Mouse (Mus musculus): Measurements from ENCODE around the gene Ptpn14. TPM values are rescaled to one million over a fixed set of nuclear protein-coding genes. Genes with fewer than 3 reads are reported as not detected.
A peak's percentile ranks its signal among the peaks of the same experiment; 100 is the strongest.

Ptpn14 gene
- polyA plus RNA-seq (2014; fragmentation: Nextera tagmentation; extraction: Ambion mirVana) = 9.9 and 11.0 TPM in 2 replicates

GRCm38 (mm10) chr1:189727884-189728783 lies at the start of gene Ptpn14:
Gene Ptpn14, plus strand, starts transcription at chr1:189728268.
- Histone ChIP-seq H3K27me3 (ENCODE audit: control insufficient read depth, insufficient read depth, low read length) (no peaks in the 10 kb centered on the region), H3K4me3 (ENCODE audit: control insufficient read depth in 1 of 2, insufficient read depth in 1 of 2, low read depth in 1 of 2, low read length in 2 of 2) (peak within 1 kb of the TSS; percentile 72 to 89), H3K4me2 (ENCODE audit: low read length) (peak within 1 kb of the TSS; percentile 96), H3K4me1 (ENCODE audit: control insufficient read depth in 2 of 2, insufficient read depth in 2 of 2, low read length in 2 of 2) (peaks cover 22 to 42% of the 10 kb centered on the region in 2 experiments), H3K9me3 (ENCODE audit: control insufficient read depth, low read length) (no peaks in the 10 kb centered on the region), H3K9ac (ENCODE audit: low read length) (peak within 1 kb of the TSS; percentile 92), H3K36me3 (ENCODE audit: control insufficient read depth, insufficient read depth, low read length) (no peaks in the 10 kb centered on the region), H3K27ac (replicated peaks in 1 of 2; ENCODE audit: control insufficient read depth in 1 of 2, insufficient read depth in 1 of 2, low read depth in 2 of 2, low read length in 2 of 2) (peak within 1 kb of the TSS; percentile 91 to 97)
- under 1% methylated on average over 80 of the region's 98 CpGs for WGBS
- ATAC-seq (ENCODE audit: insufficient number of reproducible peaks, insufficient read depth, low FRiP score, low read depth) = peak; percentile 94

GRCm38 (mm10) chr1:189679555-189679954 lies 48.5 kb upstream of the Ptpn14 start:
- no peak for ATAC-seq (ENCODE audit: insufficient number of reproducible peaks, insufficient read depth, low FRiP score, low read depth)
- Histone ChIP-seq H3K4me1 (ENCODE audit: control insufficient read depth in 2 of 2, insufficient read depth in 2 of 2, low read length in 2 of 2) (no peaks in the 10 kb centered on the region), H3K36me3 (ENCODE audit: control insufficient read depth, insufficient read depth, low read length) (peaks cover 95% of the 10 kb centered on the region), H3K4me3 (ENCODE audit: control insufficient read depth in 1 of 2, insufficient read depth in 1 of 2, low read depth in 1 of 2, low read length in 2 of 2) (no peak overlapping the region), H3K4me2 (ENCODE audit: low read length) (no peak overlapping the region), H3K9ac (ENCODE audit: low read length) (no peak overlapping the region), H3K27ac (replicated peaks in 1 of 2; ENCODE audit: control insufficient read depth in 1 of 2, insufficient read depth in 1 of 2, low read depth in 2 of 2, low read length in 2 of 2) (no peak overlapping the region), H3K27me3 (ENCODE audit: control insufficient read depth, insufficient read depth, low read length) (no peaks in the 10 kb centered on the region), H3K9me3 (ENCODE audit: control insufficient read depth, low read length) (no peaks in the 10 kb centered on the region)
- WGBS = 90% methylated on average over 3 of the region's 3 CpGs

GRCm38 (mm10) chr1:189684786-189685415 lies 43.2 kb upstream of the Ptpn14 start:
- ATAC-seq (ENCODE audit: insufficient number of reproducible peaks, insufficient read depth, low FRiP score, low read depth) = no peak

GRCm38 (mm10) chr1:189686025-189686424 lies 42.0 kb upstream of the Ptpn14 start:
- Histone ChIP-seq H3K27ac (replicated peaks in 1 of 2; ENCODE audit: control insufficient read depth in 1 of 2, insufficient read depth in 1 of 2, low read depth in 2 of 2, low read length in 2 of 2) (no peak overlapping the region), H3K27me3 (ENCODE audit: control insufficient read depth, insufficient read depth, low read length) (no peaks in the 10 kb centered on the region)

More at GRCm38 (mm10) chr1:189684786-189685415, 43.2 kb upstream of the Ptpn14 start:
- H3K9me3 ChIP-seq (ENCODE audit: control insufficient read depth, low read length) = no peaks in the 10 kb centered on the region
- no peak overlapping the region for H3K9ac ChIP-seq (ENCODE audit: low read length)
- peaks cover 53% of the 10 kb centered on the region for H3K36me3 ChIP-seq (ENCODE audit: control insufficient read depth, insufficient read depth, low read length)
- H3K4me2 ChIP-seq (ENCODE audit: low read length) = no peak overlapping the region
- H3K27me3 ChIP-seq (ENCODE audit: control insufficient read depth, insufficient read depth, low read length) = no peaks in the 10 kb centered on the region
- H3K4me1 ChIP-seq (ENCODE audit: control insufficient read depth in 2 of 2, insufficient read depth in 2 of 2, low read length in 2 of 2) = peaks cover 4 to 30% of the 10 kb centered on the region in 2 experiments
- no peak overlapping the region for H3K27ac ChIP-seq (replicated peaks in 1 of 2; ENCODE audit: control insufficient read depth in 1 of 2, insufficient read depth in 1 of 2, low read depth in 2 of 2, low read length in 2 of 2)
- WGBS = 92% methylated on average over 9 of the region's 9 CpGs
- H3K4me3 ChIP-seq (ENCODE audit: control insufficient read depth in 1 of 2, insufficient read depth in 1 of 2, low read depth in 1 of 2, low read length in 2 of 2) = no peak overlapping the region

GRCm38 (mm10) chr1:189687654-189688387 lies 40.2 kb upstream of the Ptpn14 start, which contains the start of gene Cenpf:
Gene Cenpf, minus strand, starts transcription at chr1:189688086.
- Histone ChIP-seq H3K27me3 (ENCODE audit: control insufficient read depth, insufficient read depth, low read length) (no peaks in the 10 kb centered on the region), H3K36me3 (ENCODE audit: control insufficient read depth, insufficient read depth, low read length) (peaks cover 25% of the 10 kb centered on the region), H3K4me3 (ENCODE audit: control insufficient read depth in 1 of 2, insufficient read depth in 1 of 2, low read depth in 1 of 2, low read length in 2 of 2) (peak within 1 kb of the TSS; percentile 62 to 71), H3K4me2 (ENCODE audit: low read length) (peak within 1 kb of the TSS; percentile 78), H3K9me3 (ENCODE audit: control insufficient read depth, low read length) (no peaks in the 10 kb centered on the region), H3K9ac (ENCODE audit: low read length) (peak within 1 kb of the TSS; percentile 81), H3K4me1 (ENCODE audit: control insufficient read depth in 2 of 2, insufficient read depth in 2 of 2, low read length in 2 of 2) (peaks cover 4 to 34% of the 10 kb centered on the region in 2 experiments), H3K27ac (replicated peaks in 1 of 2; ENCODE audit: control insufficient read depth in 1 of 2, insufficient read depth in 1 of 2, low read depth in 2 of 2, low read length in 2 of 2) (peak within 1 kb of the TSS; percentile 40 to 72; a peak in 3 of 4 replicates)
- WGBS = 1% methylated on average over 55 of the region's 55 CpGs
- peak; percentile 100 for ATAC-seq (ENCODE audit: insufficient number of reproducible peaks, insufficient read depth, low FRiP score, low read depth)

More at GRCm38 (mm10) chr1:189686025-189686424, 42.0 kb upstream of the Ptpn14 start:
- Histone ChIP-seq H3K9me3 (ENCODE audit: control insufficient read depth, low read length) (no peaks in the 10 kb centered on the region), H3K4me1 (ENCODE audit: control insufficient read depth in 2 of 2, insufficient read depth in 2 of 2, low read length in 2 of 2) (peaks cover 4 to 34% of the 10 kb centered on the region in 2 experiments), H3K4me2 (ENCODE audit: low read length) (peak overlapping the region; percentile 78), H3K9ac (ENCODE audit: low read length) (peak overlapping the region; percentile 54; the same call in 1 of the 2 replicates), H3K36me3 (ENCODE audit: control insufficient read depth, insufficient read depth, low read length) (peaks cover 42% of the 10 kb centered on the region), H3K4me3 (ENCODE audit: control insufficient read depth in 1 of 2, insufficient read depth in 1 of 2, low read depth in 1 of 2, low read length in 2 of 2) (peak overlapping the region in 1 of 2 experiments; percentile 71; a peak in 2 of 4 replicates)
- WGBS = 67% methylated on average over 6 of the region's 6 CpGs
- no peak for ATAC-seq (ENCODE audit: insufficient number of reproducible peaks, insufficient read depth, low FRiP score, low read depth)

- WGBS = under 1% methylated on average over 15 of the region's 15 CpGs
These were observed 39.7 kb upstream of the Ptpn14 start for GRCm38 (mm10) chr1:189688388-189688750.

More at GRCm38 (mm10) chr1:189688388-189688750, 39.7 kb upstream of the Ptpn14 start:
- H3K9me3 ChIP-seq (ENCODE audit: control insufficient read depth, low read length) = no peaks in the 10 kb centered on the region
- peak; percentile 48 for ATAC-seq (ENCODE audit: insufficient number of reproducible peaks, insufficient read depth, low FRiP score, low read depth)
- H3K9ac ChIP-seq (ENCODE audit: low read length) = peak overlapping the region; percentile 77
- H3K36me3 ChIP-seq (ENCODE audit: control insufficient read depth, insufficient read depth, low read length) = peaks cover 19% of the 10 kb centered on the region
- peak overlapping the region; percentile 60 to 71 for H3K4me3 ChIP-seq (ENCODE audit: control insufficient read depth in 1 of 2, insufficient read depth in 1 of 2, low read depth in 1 of 2, low read length in 2 of 2)
- H3K4me2 ChIP-seq (ENCODE audit: low read length) = peak overlapping the region; percentile 78
- no peaks in the 10 kb centered on the region for H3K27me3 ChIP-seq (ENCODE audit: control insufficient read depth, insufficient read depth, low read length)
- H3K4me1 ChIP-seq (ENCODE audit: control insufficient read depth in 2 of 2, insufficient read depth in 2 of 2, low read length in 2 of 2) = peaks cover 4 to 34% of the 10 kb centered on the region in 2 experiments
- H3K27ac ChIP-seq (replicated peaks in 1 of 2; ENCODE audit: control insufficient read depth in 1 of 2, insufficient read depth in 1 of 2, low read depth in 2 of 2, low read length in 2 of 2) = peak overlapping the region in 1 of 2 experiments; percentile 72; a peak in 2 of 4 replicates

Measured in heart, embryonic 14.5 days (tissue).